Mouse (Mus musculus) midbrain, embryonic 12.5 days (tissue): Measurements from ENCODE around the gene Acadl. TPM values are rescaled to one million over a fixed set of nuclear protein-coding genes. Genes with fewer than 3 reads are reported as not detected.

Experiments used
- ATAC-seq: fragments of 200-750 bp; cut with Nextera tagmentation; 2 replicates; pipeline ENCODE4 v1.8.0; 2017; ENCODE audit warnings: low read depth, moderate TSS enrichment, moderate library complexity; ENCODE audit not compliant: low FRiP score
- H3K27ac ChIP-seq: fragments of 300-500 bp; sonication (generic); replicated peaks from 2 replicates; pipeline ENCODE4 v1.5.1; 2016; ENCODE audit warnings: mild to moderate bottlenecking
- H3K27me3 ChIP-seq: fragments of 300-500 bp; sonication (generic); 2 replicates; pipeline ENCODE4 v1.6.1; 2016; ENCODE audit warnings: mild to moderate bottlenecking
- H3K36me3 ChIP-seq: fragments of 300-500 bp; sonication (generic); 2 replicates; pipeline ENCODE4 v1.6.1; 2016
- H3K4me1 ChIP-seq: fragments of 300-500 bp; sonication (generic); 2 replicates; pipeline ENCODE4 v1.6.1; 2016
- H3K4me2 ChIP-seq: fragments of 300-500 bp; sonication (generic); replicated peaks from 2 replicates; pipeline ENCODE4 v1.6.1; 2016; ENCODE audit warnings: mild to moderate bottlenecking, moderate library complexity
- H3K4me3 ChIP-seq: fragments of 300-500 bp; sonication (generic); 2 replicates; pipeline ENCODE4 v1.5.1; 2016; ENCODE audit warnings: mild to moderate bottlenecking
- H3K9ac ChIP-seq: fragments of 300-500 bp; sonication (generic); replicated peaks from 2 replicates; pipeline ENCODE4 v1.6.1; 2016; ENCODE audit warnings: mild to moderate bottlenecking, moderate library complexity
- H3K9me3 ChIP-seq: fragments of 300-500 bp; sonication (generic); 2 replicates; pipeline ENCODE4 v1.6.1; 2016; ENCODE audit warnings: mild to moderate bottlenecking
- WGBS: fragments of 180-500 bp; shearing (Covaris S2); methylation state at CpG from one replicate; pipeline ENCODE4 v1.1.7; 2016; 5-methylcytosine and 5-hydroxymethylcytosine counted together
- polyA plus RNA-seq: library from polyadenylated mRNA; unstranded; fragments of >200 nt; fragmentation: Nextera tagmentation; extraction: Ambion mirVana; gene quantifications from 2 replicates; pipeline ENCODE4 v1.2.1, GENCODE M21; 2016

Gene Acadl
- polyA plus RNA-seq, 1 experiment from 2014 or later: 49.9 TPM

DNA sequence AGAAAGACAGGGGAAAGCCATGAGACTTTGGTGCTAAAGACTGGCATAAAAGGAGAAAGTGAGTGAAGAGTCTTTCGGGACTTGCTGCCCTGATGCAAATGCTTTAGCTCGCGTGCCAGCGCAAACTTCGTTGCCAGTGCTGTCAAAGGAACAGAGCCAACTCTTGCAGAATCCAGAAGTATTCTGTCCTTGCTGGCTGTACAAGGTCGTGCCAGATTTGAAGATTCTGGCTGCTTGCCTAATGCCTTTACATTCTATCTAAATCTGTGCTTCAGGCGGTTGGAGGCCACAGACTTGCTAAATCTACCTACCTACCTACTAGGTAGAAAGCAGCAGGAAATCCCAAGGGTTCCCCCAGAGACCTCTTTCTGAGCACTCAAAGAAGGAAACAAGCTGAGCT lies 8.5 kb upstream of the Acadl start:
- Histone ChIP-seq H3K36me3 (no peaks in the 10 kb centered on the region), H3K27me3 (no peaks in the 10 kb centered on the region), H3K4me2 (no peak overlapping the region), H3K9me3 (no peaks in the 10 kb centered on the region), H3K9ac (no peak overlapping the region), H3K4me3 (no peak overlapping the region), H3K4me1 (no peaks in the 10 kb centered on the region), H3K27ac (no peak overlapping the region)
- no peak for ATAC-seq
- 79% methylated on average over 7 of the region's 7 CpGs for WGBS

DNA sequence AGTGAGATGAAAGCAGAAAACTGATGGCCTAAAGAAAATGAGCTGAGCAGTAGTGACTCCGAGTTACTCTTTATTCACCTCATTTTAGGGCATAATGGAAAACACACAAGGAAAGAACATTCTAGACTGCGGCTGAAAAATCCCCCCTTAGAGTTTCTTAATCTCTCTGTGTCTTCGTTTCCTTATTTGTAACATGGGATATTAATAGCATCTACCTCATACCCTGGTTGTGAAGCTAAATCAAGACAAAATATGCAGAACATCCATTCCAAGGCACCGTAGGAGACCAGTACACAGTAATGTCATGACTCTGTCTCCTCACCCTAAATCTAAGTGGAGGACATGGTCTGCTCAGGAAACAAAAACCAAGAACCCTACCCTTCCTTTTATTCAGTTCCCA lies 2.6 kb upstream of the Acadl start:
- no peaks in the 10 kb centered on the region for H3K36me3 ChIP-seq
- H3K27me3 ChIP-seq: no peaks in the 10 kb centered on the region
- H3K4me2 ChIP-seq: no peak overlapping the region
- peaks cover 14% of the 10 kb centered on the region for H3K4me1 ChIP-seq
- no peak for ATAC-seq
- H3K9ac ChIP-seq: no peak overlapping the region
- no peak overlapping the region for H3K4me3 ChIP-seq
- no peak overlapping the region for H3K27ac ChIP-seq
- H3K9me3 ChIP-seq: no peaks in the 10 kb centered on the region
- WGBS: 89% methylated on average over 4 of the region's 4 CpGs

DNA sequence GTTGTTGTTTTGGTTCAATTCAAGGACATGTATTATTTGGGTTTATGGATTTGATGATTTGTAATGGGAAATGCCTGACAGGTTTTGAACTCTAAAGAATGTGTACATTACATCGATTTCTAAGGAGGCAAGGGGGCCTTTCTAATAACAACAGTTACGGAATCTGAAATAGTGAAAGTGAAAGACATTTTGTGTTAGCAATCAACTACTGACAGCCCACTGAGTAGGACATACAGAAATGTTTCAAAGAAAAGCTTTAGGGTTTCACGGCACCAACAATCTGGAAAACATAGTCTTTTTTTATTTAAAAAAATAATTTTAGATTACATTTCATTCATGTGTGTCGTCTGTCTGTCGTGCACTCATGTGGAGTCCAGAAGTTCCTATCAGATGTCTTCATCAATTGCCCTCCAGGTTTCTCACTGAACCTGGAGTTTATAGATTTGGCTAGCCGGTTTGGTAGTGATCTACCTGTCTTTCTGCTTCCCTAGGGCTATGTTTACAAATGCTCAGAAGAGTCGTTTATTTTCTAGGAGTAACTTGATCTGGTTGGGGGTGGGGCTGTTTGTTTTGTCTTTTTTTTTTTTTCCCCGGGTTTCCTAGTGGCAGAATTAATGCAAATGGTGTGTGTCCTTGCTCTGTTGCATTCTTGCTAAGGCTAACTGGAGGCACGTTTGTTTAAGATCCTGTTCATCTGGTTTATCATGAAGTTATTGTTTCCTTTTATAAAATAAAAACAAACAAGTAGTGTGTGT lies 841 bp upstream of the Acadl start:
- WGBS: 20% methylated on average over 9 of the region's 9 CpGs
- H3K9ac ChIP-seq: no peak overlapping the region
- no peaks in the 10 kb centered on the region for H3K36me3 ChIP-seq
- H3K27ac ChIP-seq: no peak overlapping the region
- peaks cover 14% of the 10 kb centered on the region for H3K4me1 ChIP-seq
- H3K9me3 ChIP-seq: no peaks in the 10 kb centered on the region; the same call in 1 of the 2 replicates
- H3K4me2 ChIP-seq: peak overlapping the region; percentile 71
- no peak overlapping the region for H3K4me3 ChIP-seq
- no peaks in the 10 kb centered on the region for H3K27me3 ChIP-seq
- ATAC-seq: no peak

DNA sequence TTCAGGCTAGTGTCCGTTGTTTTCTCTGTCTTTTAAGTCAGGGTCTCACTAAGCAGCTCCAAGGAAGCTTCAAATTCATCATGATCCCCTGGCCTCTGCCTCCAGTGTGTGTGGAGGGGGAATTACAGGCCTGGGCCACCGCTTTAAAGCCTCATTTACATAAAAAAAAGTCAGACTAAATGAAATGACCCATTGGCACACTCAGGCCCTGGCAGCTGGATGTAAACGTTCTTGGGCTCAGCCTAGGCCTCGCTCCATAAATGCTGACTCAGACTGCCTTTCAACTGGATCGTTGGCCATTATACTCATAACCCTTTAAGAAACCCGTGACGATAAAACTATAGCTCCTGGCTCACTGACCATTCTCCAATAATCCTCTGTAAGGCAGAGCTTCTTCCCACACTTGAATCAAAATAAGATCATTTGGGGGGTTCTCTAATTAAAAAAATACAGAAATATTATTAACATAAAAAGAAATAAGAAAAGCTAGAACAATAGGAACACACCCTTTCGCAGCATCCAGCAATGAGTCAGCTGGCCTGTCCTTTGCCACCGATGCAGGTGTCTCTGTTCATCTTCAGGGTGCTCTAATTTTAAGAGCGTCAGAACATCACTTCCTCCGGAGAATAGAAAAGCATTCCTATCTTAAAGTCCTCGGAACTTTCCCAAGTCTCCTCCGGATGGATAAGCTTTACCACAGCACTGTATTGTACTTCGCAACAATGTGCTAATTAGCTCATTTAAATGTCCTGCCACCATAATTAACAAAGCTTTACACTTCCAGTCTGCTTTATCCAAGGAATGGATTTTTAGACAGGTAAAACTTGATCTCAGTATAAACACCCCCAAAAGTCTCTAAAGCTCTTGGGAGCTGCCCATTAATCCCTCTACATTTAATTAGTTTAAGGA lies 1.1 kb downstream of the Acadl start:
- no peak overlapping the region; the same call in 1 of the 2 replicates for H3K27ac ChIP-seq
- WGBS: 12% methylated on average over 14 of the region's 14 CpGs
- peak overlapping the region; percentile 71 for H3K4me2 ChIP-seq
- peak overlapping the region; percentile 87 for H3K4me3 ChIP-seq
- no peaks in the 10 kb centered on the region; the same call in 1 of the 2 replicates for H3K9me3 ChIP-seq
- peak; percentile 47; the same call in 1 of the 2 replicates for ATAC-seq
- no peaks in the 10 kb centered on the region for H3K27me3 ChIP-seq
- no peak overlapping the region for H3K9ac ChIP-seq
- peaks cover 7% of the 10 kb centered on the region; the same call in 1 of the 2 replicates for H3K36me3 ChIP-seq
- peaks cover 14% of the 10 kb centered on the region for H3K4me1 ChIP-seq

DNA sequence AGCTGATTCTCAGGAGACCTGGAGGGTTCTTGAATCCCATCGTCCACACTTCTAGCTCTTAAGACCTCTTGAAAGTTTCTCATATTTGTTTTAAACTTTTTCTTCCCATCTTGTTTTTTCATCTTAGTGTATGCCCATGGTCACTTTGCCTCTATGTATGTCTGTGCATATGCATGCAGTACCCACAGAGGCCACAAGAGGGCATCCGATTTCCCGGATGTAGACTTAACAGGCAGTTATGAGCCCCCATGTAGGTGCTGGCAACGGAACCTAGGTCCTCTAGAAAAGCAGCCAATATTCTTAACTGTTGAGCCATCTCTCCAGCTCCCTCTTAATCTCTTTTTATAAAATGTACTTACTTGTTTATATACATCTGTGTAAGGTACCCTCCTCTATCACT lies 15.6 kb downstream of the Acadl start:
- Histone ChIP-seq H3K4me2 (no peak overlapping the region), H3K9me3 (peaks cover 7% of the 10 kb centered on the region; the same call in 1 of the 2 replicates), H3K9ac (no peak overlapping the region), H3K27ac (no peak overlapping the region), H3K4me3 (no peak overlapping the region), H3K27me3 (no peaks in the 10 kb centered on the region), H3K4me1 (no peaks in the 10 kb centered on the region), H3K36me3 (peaks cover 20% of the 10 kb centered on the region)
- no peak for ATAC-seq
- WGBS: 91% methylated on average over 4 of the region's 4 CpGs

DNA sequence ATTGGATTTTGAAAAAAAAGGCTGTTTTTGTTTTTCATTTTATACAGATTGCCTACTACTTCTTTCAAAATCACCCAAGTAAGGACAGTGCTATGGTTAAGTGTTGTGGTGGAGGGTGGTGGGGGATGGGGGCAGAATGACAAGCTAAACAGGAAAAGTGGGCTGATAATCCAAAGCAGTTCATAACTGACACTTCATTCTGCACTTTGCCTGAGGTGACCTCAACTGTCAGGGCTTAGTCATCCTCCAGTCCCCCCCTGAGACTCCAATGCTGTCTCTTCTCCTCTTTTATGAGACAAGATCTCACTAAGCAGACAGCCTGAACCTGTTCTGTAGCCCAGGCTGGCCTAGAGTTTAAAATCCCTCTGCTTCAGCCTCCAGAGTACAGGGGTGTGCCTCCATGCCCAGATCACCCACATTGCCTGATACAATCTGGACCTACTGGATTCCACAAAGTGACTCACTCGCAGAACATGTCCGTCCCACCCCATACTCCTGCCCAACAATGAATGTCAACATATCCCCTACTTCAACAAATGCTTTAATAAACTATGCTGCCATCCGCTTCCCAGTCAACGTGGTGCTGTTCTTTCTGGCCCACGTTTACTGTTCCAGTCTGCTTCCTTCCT lies 17.3 kb downstream of the Acadl start:
- no peak for ATAC-seq
- H3K9me3 ChIP-seq: peaks cover 7% of the 10 kb centered on the region; the same call in 1 of the 2 replicates
- H3K4me1 ChIP-seq: peaks cover 5% of the 10 kb centered on the region; the same call in 1 of the 2 replicates
- H3K4me2 ChIP-seq: no peak overlapping the region
- H3K4me3 ChIP-seq: no peak overlapping the region
- H3K27ac ChIP-seq: no peak overlapping the region
- H3K36me3 ChIP-seq: peaks cover 16% of the 10 kb centered on the region
- 88% methylated on average over 5 of the region's 5 CpGs for WGBS
- H3K27me3 ChIP-seq: no peaks in the 10 kb centered on the region
- no peak overlapping the region for H3K9ac ChIP-seq

DNA sequence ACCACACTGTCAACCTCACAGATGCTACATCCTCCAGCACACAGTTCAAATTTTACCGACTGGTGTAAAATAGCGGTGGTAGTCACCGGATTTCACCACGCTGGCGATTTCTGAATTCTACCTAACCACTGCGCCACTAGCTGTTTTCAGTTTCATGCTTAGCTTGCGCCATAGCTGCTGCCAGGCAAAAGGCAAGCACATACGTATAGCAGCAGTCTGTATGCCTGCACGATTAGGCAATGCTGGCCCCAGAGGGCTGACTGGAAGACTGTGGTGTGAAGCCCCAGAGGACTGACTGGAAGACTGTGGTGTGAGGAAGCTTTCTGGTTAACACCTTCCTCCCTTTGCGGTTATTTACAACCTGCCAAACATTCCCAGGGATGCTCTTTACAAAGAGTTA lies 21.1 kb downstream of the Acadl start:
- Histone ChIP-seq H3K36me3 (0 out of 2 replicates have a peak, but pooled peaks cover 4% of the 10 kb centered on the region), H3K27me3 (no peaks in the 10 kb centered on the region), H3K4me2 (no peak overlapping the region), H3K27ac (no peak overlapping the region), H3K9me3 (no peaks in the 10 kb centered on the region), H3K4me1 (peaks cover 5% of the 10 kb centered on the region; the same call in 1 of the 2 replicates), H3K9ac (no peak overlapping the region), H3K4me3 (no peak overlapping the region)
- ATAC-seq: no peak
- WGBS: 78% methylated on average over 10 of the region's 10 CpGs

DNA sequence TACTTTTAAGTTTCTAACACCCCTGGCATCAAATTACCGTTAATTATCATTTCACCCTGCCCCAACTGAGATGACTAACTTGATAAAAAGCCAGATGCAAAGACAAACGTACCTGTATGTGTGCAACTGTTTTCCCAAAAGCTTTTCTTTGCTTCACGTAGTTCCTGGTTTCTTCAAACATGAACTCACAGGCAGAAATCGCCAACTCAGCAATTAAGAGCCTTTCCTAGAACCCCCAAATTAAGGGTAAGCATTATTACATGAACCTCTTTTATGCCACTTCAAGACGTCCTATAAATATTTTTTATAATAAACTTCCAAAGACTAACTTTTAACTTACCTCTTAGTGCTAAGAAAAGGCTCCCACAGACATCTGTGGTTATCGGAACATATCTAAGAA lies 21.6 kb downstream of the Acadl start:
- no peak for ATAC-seq
- H3K4me1 ChIP-seq: peaks cover 5% of the 10 kb centered on the region; the same call in 1 of the 2 replicates
- no peak overlapping the region for H3K4me2 ChIP-seq
- no peak overlapping the region for H3K9ac ChIP-seq
- H3K36me3 ChIP-seq: 0 out of 2 replicates have a peak, but pooled peaks cover 4% of the 10 kb centered on the region
- H3K27me3 ChIP-seq: no peaks in the 10 kb centered on the region
- H3K4me3 ChIP-seq: no peak overlapping the region
- no peaks in the 10 kb centered on the region for H3K9me3 ChIP-seq
- H3K27ac ChIP-seq: no peak overlapping the region
- WGBS: 85% methylated on average over 6 of the region's 6 CpGs

DNA sequence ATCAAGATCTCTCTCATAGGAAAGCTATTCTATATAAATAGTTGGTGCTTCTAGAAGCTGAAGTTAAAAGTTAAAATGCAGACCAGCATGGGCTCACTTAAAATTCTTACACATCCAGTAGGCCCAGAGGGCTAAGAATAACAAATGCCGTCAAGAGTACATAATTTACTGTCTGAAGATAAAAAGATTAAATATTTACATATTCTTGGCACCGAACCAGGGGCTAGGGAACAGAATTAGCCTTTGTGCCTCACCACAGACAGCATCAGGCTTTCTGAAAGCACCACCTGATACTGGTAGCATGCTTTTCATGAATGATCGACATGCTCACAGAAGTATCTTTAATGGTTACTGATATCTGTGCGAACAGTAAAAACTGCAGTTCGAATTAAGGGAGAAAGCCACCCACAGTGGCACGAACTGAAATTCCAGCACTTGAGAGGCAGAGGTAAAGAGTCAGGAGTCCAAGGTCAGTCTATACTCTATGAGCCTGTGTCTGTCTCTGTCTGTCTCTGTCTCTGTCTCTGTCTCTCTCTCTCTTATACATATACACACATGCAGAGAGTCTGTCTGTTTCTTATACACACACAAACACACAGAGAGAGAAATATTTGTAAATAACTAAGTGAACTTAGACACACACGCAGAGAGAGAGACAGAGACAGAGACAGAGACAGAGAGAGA lies 23.2 kb downstream of the Acadl start:
- H3K4me1 ChIP-seq: peaks cover 5% of the 10 kb centered on the region; the same call in 1 of the 2 replicates
- 86% methylated on average over 7 of the region's 7 CpGs for WGBS
- H3K27ac ChIP-seq: no peak overlapping the region
- no peak for ATAC-seq
- H3K27me3 ChIP-seq: no peaks in the 10 kb centered on the region
- no peak overlapping the region for H3K4me3 ChIP-seq
- 0 out of 2 replicates have a peak, but pooled peaks cover 1% of the 10 kb centered on the region for H3K36me3 ChIP-seq
- H3K9me3 ChIP-seq: no peaks in the 10 kb centered on the region
- no peak overlapping the region for H3K9ac ChIP-seq
- H3K4me2 ChIP-seq: no peak overlapping the region

DNA sequence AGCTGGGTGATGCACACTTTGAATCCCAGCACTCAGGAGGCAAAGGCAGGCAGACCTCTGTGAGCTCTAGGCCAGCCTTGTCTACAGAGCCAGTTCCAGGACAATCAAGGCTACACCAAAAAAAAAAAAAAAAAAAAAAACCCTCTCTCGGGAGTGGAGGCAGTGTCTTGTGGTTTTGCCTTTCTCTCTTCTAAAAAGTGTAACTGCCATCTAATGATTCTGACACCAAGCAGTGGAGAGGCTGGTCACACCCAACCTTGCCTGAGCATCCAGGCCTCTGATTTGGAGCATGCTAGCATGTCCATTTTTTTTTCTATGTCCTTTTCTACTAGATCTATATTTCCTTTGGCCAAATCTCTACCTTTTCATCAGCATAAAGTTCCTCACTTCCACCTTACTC lies 23.9 kb downstream of the Acadl start:
- Histone ChIP-seq H3K4me2 (no peak overlapping the region), H3K9ac (no peak overlapping the region), H3K36me3 (no peaks in the 10 kb centered on the region), H3K9me3 (no peaks in the 10 kb centered on the region), H3K4me1 (peaks cover 5% of the 10 kb centered on the region; the same call in 1 of the 2 replicates), H3K4me3 (no peak overlapping the region), H3K27me3 (no peaks in the 10 kb centered on the region), H3K27ac (no peak overlapping the region)
- 100% methylated on average over 1 of the region's 1 CpGs for WGBS
- ATAC-seq: no peak
